Mouse (Mus musculus): ENCODE results near the gene 1110057P08Rik.
"Not testable (repeated sequence)": the region's sequence is repeated elsewhere in the genome, so short reads cannot be mapped to it uniquely, and the experiment has no call there.

1110057P08Rik gene

GRCm38 (mm10) chr16:89174435-89174834 lies at the start of gene 1110057P08Rik:
1110057P08Rik (plus strand) TSS chr16:89174735.
- DNase-seq (ENCODE audit: low read depth, low spot score), result no peak

- no peak for DNase-seq (ENCODE audit: low read depth, low spot score)
These were observed 34.0 kb upstream of the 1110057P08Rik start, which contains the start of gene Gm6358 for GRCm38 (mm10) chr16:89140551-89140950. Gm6358 (plus strand) TSS chr16:89140851.

GRCm38 (mm10) chr16:89150786-89151185 lies 23.7 kb upstream of the 1110057P08Rik start, which contains the start of gene Gm10061:
Gm10061 (plus strand) TSS chr16:89151086.
- no peak for DNase-seq (ENCODE audit: low read depth, low spot score)

- no peak for DNase-seq (ENCODE audit: low read depth, low spot score)
These were observed 16.9 kb upstream of the 1110057P08Rik start, which contains the start of gene Gm9789 for GRCm38 (mm10) chr16:89157652-89158051. Gm9789 (plus strand) TSS chr16:89157952.

- not testable (repeated sequence) for DNase-seq (ENCODE audit: low read depth, low spot score)
These were observed 5.3 kb upstream of the 1110057P08Rik start, which contains the start of gene Gm7735 for GRCm38 (mm10) chr16:89169190-89169589. Gm7735 (plus strand) TSS chr16:89169490.

GRCm38 (mm10) chr16:89188621-89189020 lies 14.1 kb downstream of the 1110057P08Rik start:
- no peak for DNase-seq (ENCODE audit: low read depth, low spot score)

GRCm38 (mm10) chr16:89205561-89205960 lies 31.0 kb downstream of the 1110057P08Rik start, which contains the start of gene Krtap20-2:
Krtap20-2 (plus strand) TSS chr16:89205861.
- no peak for DNase-seq (ENCODE audit: low read depth, low spot score)

All from skeletal muscle tissue, adult 2 months (tissue).